Mouse (Mus musculus): Measurements from ENCODE around the gene Rgs3. TPM values are rescaled to one million over a fixed set of nuclear protein-coding genes. Genes with fewer than 3 reads are reported as not detected.

The Rgs3 gene
- polyA plus RNA-seq, 1 experiment from 2014 or later, result 6.6 TPM

DNA sequence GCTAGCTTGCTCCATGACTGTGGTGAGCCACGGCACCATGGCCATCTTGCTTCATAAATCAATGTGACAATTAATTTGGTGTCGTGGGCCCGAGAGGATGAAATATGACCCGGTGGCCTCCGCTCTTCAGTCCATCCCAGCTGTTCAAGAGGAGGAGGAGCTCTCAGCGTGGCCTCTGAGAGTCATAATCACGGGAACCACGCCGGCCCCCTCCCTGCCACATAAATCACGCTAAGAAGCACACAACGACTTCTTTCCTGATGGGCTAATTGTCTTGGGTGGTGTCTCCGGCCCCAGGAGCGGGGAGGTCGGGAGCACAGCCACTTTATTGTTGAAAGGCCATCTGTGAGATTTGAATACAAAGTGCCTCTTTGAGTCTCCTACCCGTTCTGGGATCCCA lies 99.6 kb downstream of the Rgs3 start:
- H3K27me3 ChIP-seq (ENCODE audit: insufficient read depth, low read length), result no peaks in the 10 kb centered on the region
- no peak overlapping the region for H3K4me3 ChIP-seq (ENCODE audit: low read depth, low read length)
- no peak for TF ChIP-seq EP300 (IDR thresholded peaks at IDR 0.05; ENCODE audit: low read depth)
- no peak for TF ChIP-seq CTCF (IDR thresholded peaks at IDR 0.05; ENCODE audit: low read depth)
- H3K36me3 ChIP-seq (replicated peaks; ENCODE audit: insufficient read depth, low read length), result no peaks in the 10 kb centered on the region
- WGBS (ENCODE audit: insufficient replicate concordance), result 55% methylated on average over 15 of the region's 15 CpGs
- H3K9ac ChIP-seq (replicated peaks), result no peak overlapping the region
- H3K27ac ChIP-seq (ENCODE audit: low read depth), result no peak overlapping the region
- H3K9me3 ChIP-seq (ENCODE audit: low read length), result no peaks in the 10 kb centered on the region
- peaks cover 19% of the 10 kb centered on the region for H3K4me1 ChIP-seq (ENCODE audit: insufficient read depth)
- ATAC-seq (no peak), DNase-seq (no peak)
- H3K4me2 ChIP-seq (ENCODE audit: low read depth, low read length), result no peak overlapping the region

DNA sequence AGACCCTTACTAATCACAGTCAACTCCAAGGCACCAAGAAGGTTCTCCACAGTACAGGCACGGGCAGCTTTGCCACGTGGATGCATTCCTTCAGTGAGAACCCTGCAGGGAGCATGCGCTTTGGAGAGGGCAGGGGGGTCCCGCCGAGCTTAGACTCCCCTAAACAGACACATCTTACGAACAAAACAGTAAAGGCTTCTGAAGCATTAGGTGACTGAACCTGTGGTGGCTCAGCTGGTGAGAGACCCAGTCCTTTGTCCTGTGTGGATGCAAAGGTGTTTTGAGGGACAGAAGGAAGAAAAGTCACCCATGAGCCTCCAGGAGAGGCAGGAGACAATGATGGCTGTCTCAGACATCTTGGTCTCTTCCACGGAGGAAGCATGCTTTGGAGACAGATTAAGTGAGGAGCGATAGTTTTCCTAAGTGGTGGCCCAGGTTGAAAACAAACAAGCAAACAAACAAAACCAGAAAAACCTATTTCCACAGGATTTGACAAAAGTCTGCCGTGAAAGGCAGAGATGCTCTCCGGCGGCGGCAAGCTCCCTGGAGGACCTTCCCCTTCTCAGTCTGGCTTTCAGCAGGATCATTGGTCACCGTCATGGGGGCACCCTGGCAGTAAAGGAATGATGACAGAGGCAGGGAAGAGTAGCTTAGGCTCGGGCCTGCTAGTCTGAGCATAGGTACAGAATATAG lies 100.4 kb downstream of the Rgs3 start:
- peaks cover 19% of the 10 kb centered on the region for H3K4me1 ChIP-seq (ENCODE audit: insufficient read depth)
- TF ChIP-seq CTCF (IDR thresholded peaks at IDR 0.05; ENCODE audit: low read depth), result no peak
- TF ChIP-seq EP300 (IDR thresholded peaks at IDR 0.05; ENCODE audit: low read depth), result no peak
- no peak for ATAC-seq
- H3K27me3 ChIP-seq (ENCODE audit: insufficient read depth, low read length), result no peaks in the 10 kb centered on the region
- H3K4me3 ChIP-seq (ENCODE audit: low read depth, low read length), result no peak overlapping the region
- H3K9me3 ChIP-seq (ENCODE audit: low read length), result no peaks in the 10 kb centered on the region
- DNase-seq, result no peak
- no peaks in the 10 kb centered on the region for H3K36me3 ChIP-seq (replicated peaks; ENCODE audit: insufficient read depth, low read length)
- no peak overlapping the region for H3K9ac ChIP-seq (replicated peaks)
- no peak overlapping the region for H3K4me2 ChIP-seq (ENCODE audit: low read depth, low read length)
- 68% methylated on average over 14 of the region's 14 CpGs for WGBS (ENCODE audit: insufficient replicate concordance)
- H3K27ac ChIP-seq (ENCODE audit: low read depth), result no peak overlapping the region

DNA sequence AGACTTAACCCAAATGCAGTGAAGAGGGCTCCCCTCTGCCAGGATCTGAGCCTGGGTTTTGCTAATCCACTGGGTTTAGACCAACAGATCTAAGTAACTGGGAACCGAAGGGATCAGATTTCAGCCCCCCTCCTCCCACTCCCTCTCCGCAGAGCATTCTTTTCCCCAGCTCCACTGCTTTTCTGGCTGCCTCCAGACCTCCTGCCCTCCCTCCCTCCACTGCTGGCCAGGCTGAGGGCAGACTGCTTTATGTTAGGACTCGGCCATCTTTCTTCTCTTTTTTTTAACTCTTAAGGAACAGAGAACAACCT lies 100.9 kb downstream of the Rgs3 start:
- peak overlapping the region; percentile 49; the same call in 1 of the 2 replicates for H3K27ac ChIP-seq (ENCODE audit: low read depth)
- H3K9ac ChIP-seq (replicated peaks), result no peak overlapping the region
- no peak for DNase-seq
- H3K9me3 ChIP-seq (ENCODE audit: low read length), result no peaks in the 10 kb centered on the region
- no peaks in the 10 kb centered on the region for H3K27me3 ChIP-seq (ENCODE audit: insufficient read depth, low read length)
- no peaks in the 10 kb centered on the region for H3K36me3 ChIP-seq (replicated peaks; ENCODE audit: insufficient read depth, low read length)
- H3K4me3 ChIP-seq (ENCODE audit: low read depth, low read length), result no peak overlapping the region
- no peak for ATAC-seq
- TF ChIP-seq CTCF (IDR thresholded peaks at IDR 0.05; ENCODE audit: low read depth), result no peak
- TF ChIP-seq EP300 (IDR thresholded peaks at IDR 0.05; ENCODE audit: low read depth), result no peak
- H3K4me2 ChIP-seq (ENCODE audit: low read depth, low read length), result no peak overlapping the region
- 49% methylated on average over 3 of the region's 3 CpGs for WGBS (ENCODE audit: insufficient replicate concordance)
- H3K4me1 ChIP-seq (ENCODE audit: insufficient read depth), result peaks cover 19% of the 10 kb centered on the region

DNA sequence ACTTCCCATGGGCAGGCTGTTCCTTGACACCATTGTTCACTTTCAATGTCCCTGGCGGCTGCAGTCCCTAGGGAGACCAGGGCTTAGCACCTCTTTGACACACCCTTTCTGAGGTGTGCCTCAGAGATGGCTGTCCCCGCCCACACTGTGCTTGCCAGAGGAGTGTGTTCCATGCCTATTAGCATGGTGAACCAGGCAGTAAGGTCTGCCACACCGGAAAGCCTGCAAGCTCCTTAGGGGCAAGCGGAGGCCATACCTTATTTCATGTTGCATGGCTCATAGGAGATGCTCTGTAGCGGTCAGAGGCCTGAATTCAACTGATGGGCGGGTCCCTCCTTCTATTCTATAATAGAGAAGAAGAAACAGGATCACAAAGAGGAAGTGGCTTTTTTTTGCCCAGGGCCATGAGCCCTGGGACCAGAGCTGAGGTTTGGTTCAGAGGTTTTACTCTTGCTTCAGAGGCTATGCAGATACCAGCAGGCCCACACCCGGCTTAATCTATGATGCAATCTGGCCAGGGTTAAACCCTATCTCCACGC lies 101.7 kb downstream of the Rgs3 start:
- no peaks in the 10 kb centered on the region for H3K36me3 ChIP-seq (replicated peaks; ENCODE audit: insufficient read depth, low read length)
- peaks cover 19% of the 10 kb centered on the region for H3K4me1 ChIP-seq (ENCODE audit: insufficient read depth)
- peak; percentile 45 for DNase-seq
- TF ChIP-seq EP300 (IDR thresholded peaks at IDR 0.05; ENCODE audit: low read depth) (no peak), CTCF (IDR thresholded peaks at IDR 0.05; ENCODE audit: low read depth) (no peak)
- H3K9ac ChIP-seq (replicated peaks), result no peak overlapping the region
- H3K27me3 ChIP-seq (ENCODE audit: insufficient read depth, low read length), result no peaks in the 10 kb centered on the region
- WGBS (ENCODE audit: insufficient replicate concordance), result 27% methylated on average over 8 of the region's 8 CpGs
- H3K4me3 ChIP-seq (ENCODE audit: low read depth, low read length), result no peak overlapping the region
- no peaks in the 10 kb centered on the region for H3K9me3 ChIP-seq (ENCODE audit: low read length)
- H3K4me2 ChIP-seq (ENCODE audit: low read depth, low read length), result 0 out of 2 replicates have a peak overlapping the region, but pooled peaks have one; percentile 6
- ATAC-seq, result peak; percentile 70
- peak overlapping the region; percentile 49 for H3K27ac ChIP-seq (ENCODE audit: low read depth)

DNA sequence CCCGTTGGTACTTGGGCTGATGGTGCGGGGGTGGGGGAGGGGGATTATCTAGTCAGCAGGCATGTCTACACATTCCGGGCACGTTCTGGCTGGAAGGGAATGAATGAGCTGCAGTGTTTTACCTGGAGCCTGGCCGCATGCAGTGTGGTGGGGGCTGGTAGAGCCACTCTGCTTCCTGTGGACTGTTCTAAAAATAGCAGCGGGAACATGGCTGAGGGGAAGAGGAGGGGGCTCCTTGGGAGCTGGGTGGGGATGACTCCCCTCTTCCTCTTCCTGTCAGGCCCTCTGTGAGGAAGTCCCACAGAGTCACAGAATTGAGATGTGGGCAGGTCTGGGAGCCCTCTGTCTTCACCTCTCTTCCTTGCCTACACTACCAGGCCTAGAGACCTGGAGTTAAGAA lies 103.7 kb downstream of the Rgs3 start:
- no peaks in the 10 kb centered on the region for H3K27me3 ChIP-seq (ENCODE audit: insufficient read depth, low read length)
- peaks cover 19% of the 10 kb centered on the region for H3K4me1 ChIP-seq (ENCODE audit: insufficient read depth)
- no peak for TF ChIP-seq CTCF (IDR thresholded peaks at IDR 0.05; ENCODE audit: low read depth)
- no peak for TF ChIP-seq EP300 (IDR thresholded peaks at IDR 0.05; ENCODE audit: low read depth)
- no peak overlapping the region for H3K9ac ChIP-seq (replicated peaks)
- DNase-seq (no peak), ATAC-seq (peak; percentile 39; the same call in 1 of the 2 replicates)
- H3K4me2 ChIP-seq (ENCODE audit: low read depth, low read length), result peak overlapping the region; percentile 44
- 7% methylated on average over 6 of the region's 6 CpGs for WGBS (ENCODE audit: insufficient replicate concordance)
- no peaks in the 10 kb centered on the region for H3K9me3 ChIP-seq (ENCODE audit: low read length)
- no peak overlapping the region for H3K4me3 ChIP-seq (ENCODE audit: low read depth, low read length)
- H3K36me3 ChIP-seq (replicated peaks; ENCODE audit: insufficient read depth, low read length), result no peaks in the 10 kb centered on the region
- H3K27ac ChIP-seq (ENCODE audit: low read depth), result peak overlapping the region; percentile 73

DNA sequence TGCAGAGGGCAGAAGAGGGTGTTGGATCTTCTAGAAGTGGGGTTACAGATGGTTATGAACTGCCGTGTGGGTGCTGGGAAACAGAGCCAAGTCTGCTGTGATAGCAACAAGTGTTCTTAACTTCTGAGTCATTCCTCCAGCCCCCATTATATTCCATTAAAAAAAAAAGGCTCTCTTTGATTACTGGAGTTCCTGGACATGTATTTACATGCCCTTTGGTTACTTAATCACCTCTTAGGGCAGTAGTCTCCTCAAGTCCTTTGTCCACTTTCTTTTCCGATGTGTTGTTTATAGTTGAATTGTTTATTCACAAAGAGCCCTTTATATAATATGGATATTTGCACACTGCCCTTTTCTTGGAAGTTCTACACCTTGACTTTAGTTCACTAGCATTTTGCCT lies 106.2 kb downstream of the Rgs3 start:
- no peaks in the 10 kb centered on the region for H3K36me3 ChIP-seq (replicated peaks; ENCODE audit: insufficient read depth, low read length)
- no peaks in the 10 kb centered on the region for H3K27me3 ChIP-seq (ENCODE audit: insufficient read depth, low read length)
- DNase-seq, result no peak
- no peak overlapping the region for H3K4me3 ChIP-seq (ENCODE audit: low read depth, low read length)
- H3K4me2 ChIP-seq (ENCODE audit: low read depth, low read length), result no peak overlapping the region
- H3K4me1 ChIP-seq (ENCODE audit: insufficient read depth), result peaks cover 16% of the 10 kb centered on the region
- TF ChIP-seq EP300 (IDR thresholded peaks at IDR 0.05; ENCODE audit: low read depth) (no peak), CTCF (IDR thresholded peaks at IDR 0.05; ENCODE audit: low read depth) (no peak)
- no peaks in the 10 kb centered on the region for H3K9me3 ChIP-seq (ENCODE audit: low read length)
- no peak overlapping the region for H3K9ac ChIP-seq (replicated peaks)
- H3K27ac ChIP-seq (ENCODE audit: low read depth), result no peak overlapping the region
- ATAC-seq, result no peak
- WGBS (ENCODE audit: insufficient replicate concordance), result 69% methylated on average over 2 of the region's 2 CpGs

All from liver, postnatal 0 days (tissue).